Mouse (Mus musculus) retina, postnatal 7 days (tissue): ENCODE measurements at regions not wholly inside any gene's neighbourhood (a gene's known extent, or its start where the extent isn't known, plus 50 kb on each side); places are given as distances from the start of the nearest gene placed in this dataset.

Experiments
- DNase-seq: peaks from one replicate; pipeline ENCODE4 v3.0.0-alpha.2; 2012; ENCODE audit warnings: low read depth, low spot score

DNA sequence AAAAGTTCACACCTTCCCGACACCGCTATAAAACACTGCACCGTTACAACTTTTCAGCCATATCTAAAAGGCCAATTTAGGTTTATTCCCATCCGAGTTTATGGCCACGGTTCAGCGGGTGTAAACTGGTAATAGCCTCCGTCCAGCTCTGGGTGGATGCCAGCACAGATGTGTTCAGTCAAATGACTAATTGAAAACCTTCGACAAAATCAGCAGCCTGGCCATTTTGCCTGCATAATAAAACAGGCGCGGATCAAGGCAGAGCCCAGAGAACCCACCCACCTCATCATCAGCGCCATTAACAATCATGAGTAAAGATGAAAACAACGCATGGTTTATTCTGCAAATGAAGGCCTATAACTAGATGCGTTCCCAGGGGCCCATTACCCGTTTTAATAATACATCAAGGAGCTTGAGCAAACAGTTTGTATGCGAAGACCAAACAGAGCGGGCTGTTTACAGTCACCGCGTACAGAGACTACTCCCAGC, 172.1 kb upstream of the Irx3 start:
- DNase-seq, result no peak

DNA sequence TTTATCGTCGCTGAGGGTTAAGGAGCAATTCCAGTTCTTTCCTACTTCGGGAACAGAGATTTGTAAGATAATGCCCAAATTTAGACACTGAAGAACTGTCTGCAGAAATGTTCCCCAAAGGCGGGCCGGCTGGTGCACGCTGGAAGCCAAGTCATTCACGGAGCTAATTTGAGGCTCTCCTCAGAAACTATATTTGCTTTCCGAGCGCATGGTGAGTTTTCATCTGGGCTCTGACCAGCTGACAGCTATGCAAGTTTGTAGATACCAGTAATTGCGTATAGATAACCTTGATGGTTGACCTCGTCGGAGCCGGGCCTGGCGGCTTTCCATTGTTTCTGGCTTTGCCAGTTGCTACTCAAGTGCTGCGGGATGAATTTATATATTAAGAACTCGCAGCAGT, 165.5 kb upstream of the Irx3 start:
- no peak for DNase-seq

DNA sequence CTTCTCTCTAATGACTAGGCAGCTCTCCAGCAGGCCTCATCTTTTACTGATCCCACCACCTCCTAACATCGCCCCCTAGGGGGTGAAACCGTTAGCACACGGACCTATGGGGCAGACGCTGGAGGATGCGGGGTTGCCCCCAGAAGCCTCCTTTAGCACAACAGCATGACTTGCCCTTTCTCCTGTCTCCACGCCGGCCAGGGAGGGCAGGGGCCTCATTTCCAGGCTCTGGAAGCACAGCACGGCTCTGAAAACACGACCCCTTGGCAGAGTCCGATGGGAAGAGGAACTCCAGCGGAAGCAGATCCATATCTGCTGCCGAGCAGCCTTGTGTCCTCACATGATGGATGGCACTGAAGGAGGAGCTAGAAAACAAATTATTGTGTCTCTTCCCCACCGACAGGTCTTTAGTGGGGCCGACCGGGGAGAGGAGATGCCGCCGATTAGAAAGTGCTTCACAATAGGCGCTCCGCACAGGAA, 165.1 kb upstream of the Irx3 start:
- no peak for DNase-seq

DNA sequence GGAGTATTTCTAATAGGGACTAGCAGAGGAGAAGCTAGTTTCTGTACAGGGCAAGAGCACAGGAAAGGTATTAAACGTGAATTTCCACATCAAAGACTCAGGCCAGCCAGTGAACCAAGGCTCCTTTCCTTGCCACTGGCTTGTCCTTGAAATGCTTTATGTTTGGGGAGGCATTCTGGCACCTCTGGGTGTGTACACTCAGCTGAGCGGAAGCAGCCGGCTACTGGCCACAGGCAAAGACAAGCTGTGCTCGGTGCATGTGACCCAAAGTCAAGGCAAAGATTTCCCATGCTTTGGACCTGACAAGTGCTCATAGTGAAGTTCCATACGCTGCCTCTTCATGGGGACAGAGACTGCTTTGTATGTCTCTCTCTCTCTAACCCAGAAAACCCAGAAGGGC, 159.8 kb upstream of the Irx3 start:
- no peak for DNase-seq

DNA sequence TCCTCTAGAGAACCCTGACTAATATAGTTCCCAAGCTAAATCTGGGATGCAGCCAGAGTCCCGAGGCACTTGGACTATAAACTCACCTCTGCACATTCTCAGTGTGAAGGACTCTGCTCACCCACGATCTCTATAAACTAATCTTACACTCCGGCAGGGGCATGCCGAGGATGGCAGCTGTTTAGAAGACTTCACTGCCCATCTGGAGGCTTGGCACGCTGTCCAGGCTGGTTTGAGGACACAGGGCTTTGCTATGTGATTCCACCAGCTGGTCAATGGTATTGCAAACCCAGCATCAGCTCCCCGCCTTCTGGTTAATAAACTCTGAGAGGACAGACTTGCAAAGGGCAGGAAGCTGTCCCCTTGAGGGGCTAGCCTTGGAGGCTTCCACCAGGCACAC, 153.3 kb upstream of the Irx3 start:
- DNase-seq, result no peak

DNA sequence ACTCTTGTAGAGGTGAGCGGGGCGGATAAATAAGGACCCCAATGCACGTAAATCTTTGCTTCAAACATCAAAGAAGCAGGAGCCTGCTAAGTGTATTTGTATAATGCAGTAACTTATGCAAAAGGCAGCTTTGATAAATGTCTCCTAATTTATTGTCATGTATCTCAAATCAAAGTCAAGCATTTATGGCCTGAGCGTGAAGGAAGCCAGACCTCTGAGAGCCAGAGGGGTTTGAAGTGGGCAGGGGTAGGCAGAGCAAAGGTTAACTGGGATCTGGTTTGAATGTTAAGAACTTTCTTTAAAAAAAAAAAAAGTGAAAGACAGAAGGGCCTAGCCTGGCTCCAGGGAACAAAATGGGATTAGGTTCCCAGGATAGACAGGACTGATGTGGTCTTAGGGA, 151.1 kb upstream of the Irx3 start:
- DNase-seq, result no peak

DNA sequence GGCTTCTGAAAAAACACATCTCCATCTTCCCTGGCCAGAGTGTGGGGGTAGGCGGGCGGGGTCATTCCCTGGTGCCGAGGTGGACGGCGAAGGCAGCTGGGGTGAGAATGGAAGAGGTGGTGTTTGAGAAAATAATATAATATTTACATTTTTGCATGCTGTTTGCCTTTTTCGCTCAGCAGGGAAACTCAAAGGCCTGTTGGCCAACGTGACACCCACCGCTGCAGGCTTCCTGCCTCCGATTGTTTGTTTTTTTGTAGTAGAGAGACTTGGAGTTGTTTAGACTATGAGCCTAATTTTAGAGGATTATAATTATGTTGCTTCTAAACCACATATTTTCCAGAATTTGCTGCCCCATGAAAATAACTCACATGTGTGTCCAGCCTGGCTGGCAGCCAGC, 147.2 kb upstream of the Irx3 start:
- DNase-seq, result no peak

DNA sequence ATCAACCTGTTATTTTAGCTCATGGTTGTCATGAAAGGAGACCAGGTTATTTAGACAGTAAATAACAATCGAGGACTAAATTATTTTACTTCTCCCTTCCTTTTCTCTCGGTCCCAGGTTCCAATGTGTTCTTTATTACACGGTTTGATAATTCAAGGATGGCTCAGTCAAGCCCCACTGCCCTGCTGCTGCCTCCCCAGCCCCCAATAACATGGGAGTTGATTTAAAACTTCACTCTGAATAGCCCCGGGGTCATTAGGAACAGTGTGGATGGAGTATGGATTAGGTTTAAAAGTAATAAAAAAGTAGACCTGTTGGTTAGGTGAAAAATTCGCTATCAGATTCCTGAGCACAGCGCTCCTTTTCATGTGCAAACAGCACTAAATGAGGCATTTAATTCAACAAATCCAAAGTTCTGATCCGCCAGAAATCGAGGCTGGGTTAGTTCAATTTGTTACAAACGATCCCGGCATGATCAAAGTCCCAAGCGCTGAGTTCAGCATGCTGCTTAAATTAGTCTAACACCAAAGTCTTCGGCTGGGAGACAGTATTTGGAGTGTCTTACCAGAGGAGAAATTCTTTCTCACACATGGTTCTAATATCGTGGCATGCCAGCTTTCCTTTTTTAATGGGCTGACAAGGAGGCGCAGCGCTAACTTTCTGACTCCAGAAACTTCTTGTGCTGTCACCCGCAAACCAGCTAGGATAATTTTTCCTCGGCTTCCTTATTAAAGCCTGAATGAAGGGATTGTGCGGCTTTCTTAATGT, 146.5 kb upstream of the Irx3 start:
- DNase-seq, result no peak

DNA sequence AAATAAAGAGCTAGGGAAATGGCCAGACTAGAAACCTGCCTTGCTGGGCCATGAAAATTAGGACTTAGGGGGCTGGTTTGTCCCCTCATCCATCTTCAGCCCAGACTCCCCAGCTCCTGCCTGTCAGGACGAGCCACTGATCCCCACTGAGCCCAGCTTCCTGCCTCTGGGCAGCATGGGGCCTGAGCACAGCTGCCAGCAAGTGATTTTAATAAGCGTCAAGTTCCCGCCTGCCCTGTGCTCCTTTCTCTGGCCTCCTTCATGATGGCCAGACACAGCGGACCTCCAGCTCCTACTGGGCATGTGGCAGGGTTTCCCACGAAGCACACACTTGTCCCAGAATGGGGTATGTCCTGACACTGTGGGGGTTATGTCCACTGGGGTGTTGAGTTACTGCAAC, 139.1 kb upstream of the Irx3 start:
- DNase-seq, result no peak

DNA sequence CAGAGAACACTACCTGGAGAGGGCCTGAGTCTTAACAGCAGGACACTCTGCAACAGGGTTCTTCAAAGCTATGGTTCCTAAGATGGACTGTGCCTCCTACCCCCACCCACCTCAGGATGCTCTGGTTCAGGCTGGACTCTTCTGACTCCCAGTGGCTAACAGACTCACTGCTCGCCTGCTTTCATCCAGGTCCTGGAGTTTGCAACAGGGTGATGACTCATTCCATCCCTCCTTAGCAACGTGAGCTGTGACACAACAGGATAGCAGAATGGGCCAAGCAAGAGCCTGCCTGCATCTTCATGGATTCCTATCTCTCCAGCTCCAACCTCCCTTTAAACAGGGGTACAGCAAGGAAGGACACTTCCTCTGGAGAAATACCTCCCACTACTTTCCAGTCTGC, 135.4 kb upstream of the Irx3 start:
- DNase-seq, result no peak

DNA sequence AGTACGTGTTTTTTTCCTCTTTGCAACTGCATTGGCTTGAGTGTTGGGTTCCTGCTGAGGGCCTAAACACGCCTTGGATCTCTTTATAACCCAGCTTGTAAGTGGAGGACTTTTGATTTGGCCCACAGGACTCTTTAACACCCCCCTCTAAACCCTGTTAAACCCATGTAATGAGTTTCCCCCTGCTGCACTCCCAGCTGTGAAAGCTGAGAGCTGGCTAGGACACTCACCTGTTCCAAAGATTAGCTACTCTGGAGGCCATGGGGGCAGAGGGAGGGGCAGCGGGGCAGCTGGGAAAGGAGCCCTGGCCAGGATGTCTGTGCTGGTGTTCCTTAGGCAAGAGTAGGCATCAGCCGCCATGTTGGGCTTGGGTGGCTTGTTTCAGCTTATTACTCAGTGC, 128.7 kb upstream of the Irx3 start:
- no peak for DNase-seq

DNA sequence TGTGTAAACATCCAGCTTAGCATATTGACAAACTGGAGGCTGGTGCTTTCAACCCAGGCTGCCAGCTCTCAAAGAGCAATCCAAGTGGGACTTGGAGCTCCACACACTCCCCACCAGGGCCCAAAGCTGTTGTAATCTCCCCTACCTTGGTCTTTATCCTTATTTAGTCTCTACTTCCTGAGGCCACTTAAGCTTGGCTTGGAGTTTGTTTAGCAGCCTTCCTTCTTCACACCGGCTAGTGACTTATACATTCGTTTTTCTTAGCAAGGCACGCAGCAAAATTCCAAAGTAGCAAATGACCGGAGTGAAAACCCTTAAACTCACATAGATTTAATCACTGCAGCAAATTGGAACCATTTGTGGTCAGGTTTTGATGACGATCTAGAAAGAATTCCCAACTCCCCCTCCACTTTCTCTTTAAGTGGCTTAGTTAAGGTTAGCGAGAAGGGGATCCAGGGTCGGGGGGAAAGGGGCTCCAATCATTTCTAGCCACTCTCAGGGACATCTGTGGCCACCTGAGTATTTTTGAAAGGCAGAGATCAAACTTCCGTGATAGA, 124.2 kb upstream of the Irx3 start:
- no peak for DNase-seq

DNA sequence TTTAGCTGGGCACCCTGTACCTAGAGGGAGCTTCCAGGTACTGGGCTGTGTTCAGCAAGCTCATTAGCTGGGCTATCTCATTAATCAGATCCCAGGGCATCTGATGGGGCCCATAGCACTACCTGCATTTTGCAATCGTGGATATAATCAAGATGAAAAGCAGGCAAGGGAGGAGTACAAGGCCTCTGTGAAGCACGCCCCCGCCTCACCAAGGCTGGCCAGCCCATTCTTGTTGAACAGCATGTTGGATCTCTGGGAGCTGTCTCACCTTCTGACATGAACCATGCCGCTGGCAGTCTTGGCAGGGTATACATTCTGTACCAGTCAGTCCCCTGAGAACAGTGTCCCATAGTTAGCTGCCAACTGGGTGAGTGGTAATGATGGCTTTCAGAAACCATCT, 122.3 kb upstream of the Irx3 start:
- DNase-seq, result no peak

DNA sequence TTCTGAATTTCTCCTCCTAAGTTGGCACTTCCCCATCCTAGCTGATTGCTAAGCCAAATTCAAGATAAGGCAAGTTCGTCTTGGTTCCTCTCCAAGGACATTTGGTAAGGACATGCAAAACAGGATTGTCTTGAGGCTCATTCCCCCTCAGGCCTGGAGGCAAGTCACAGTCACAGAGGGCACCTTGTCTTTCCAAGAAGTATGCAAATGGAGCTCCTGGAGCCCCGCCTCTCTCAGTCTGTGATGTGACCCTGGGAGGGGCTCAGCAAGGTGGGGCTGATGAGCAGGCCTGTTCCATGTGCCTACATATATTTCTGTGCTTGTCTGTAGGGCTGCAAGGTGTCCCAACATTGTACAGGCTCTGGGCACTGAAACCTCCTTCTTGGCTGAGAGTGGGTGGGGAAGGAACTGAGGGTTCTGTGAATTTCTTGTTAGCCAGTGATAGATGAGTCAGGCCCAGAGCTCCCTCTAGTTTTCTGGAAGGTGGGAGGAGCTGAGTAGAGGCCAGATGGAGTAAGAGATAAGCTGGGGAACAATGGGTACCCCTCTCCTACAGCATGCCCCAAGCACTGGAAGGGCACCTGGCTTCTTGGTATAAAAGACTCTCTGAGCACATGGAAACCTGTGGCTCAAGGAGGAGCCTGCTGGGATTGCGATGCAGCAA, 120.5 kb upstream of the Irx3 start:
- no peak for DNase-seq

DNA sequence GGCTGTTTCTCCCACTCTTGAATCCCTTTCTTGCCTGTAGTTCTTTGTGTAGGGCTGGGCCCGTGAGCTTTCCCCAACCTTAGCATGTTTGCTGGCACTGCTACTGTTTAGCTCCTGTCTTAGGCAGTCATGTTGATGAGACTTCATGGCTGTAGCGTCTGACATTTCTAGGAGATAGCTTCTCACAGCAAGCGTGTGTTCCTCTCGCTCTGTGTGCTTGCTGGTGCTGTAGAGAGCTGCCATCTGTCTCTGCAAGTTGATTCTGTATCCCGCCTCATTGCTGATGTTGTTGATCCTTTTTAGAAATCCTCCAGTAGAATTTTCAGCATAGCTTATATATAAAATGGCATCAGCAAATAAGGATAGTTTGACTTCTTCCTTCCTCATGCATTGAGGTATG, 116.0 kb upstream of the Irx3 start:
- DNase-seq, result no peak

DNA sequence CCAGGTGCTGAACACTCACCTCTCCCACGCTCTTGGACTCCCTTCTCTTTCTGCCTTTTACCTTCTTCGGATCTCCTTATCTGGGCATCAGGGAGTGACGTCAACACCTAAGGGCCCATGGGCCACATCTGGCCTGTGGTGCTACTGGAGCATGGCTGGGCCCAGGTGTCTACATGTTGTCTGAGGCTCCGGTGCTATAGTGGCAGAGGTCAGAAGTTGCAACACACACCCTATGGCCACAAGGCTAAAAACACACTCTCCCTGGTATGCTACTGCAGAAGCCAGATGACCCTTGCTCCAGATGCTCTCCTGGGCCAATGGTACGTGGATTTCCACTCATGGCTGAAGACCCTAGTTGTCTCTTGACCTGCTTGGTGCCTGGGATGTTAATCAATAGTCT, 112.1 kb upstream of the Irx3 start:
- DNase-seq, result no peak

DNA sequence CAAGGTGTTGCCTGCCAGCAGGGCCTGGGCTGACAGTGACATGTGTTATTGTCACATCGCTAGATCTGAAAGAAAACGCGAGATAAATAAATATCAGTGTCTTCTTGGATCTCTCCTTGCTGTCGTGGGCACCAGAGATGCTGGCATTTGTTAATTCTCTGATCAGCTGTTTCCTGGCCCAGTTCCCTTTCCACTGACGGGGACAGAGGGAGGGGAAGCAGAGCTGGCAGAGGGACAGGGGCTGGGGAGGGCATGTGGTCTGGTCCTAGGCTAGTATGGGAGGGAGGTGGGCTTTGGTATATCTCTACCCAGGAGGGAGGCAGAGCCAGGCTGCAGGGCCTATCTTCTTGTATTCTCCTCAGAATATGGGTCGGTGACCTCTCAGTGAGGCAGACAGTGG, 111.3 kb upstream of the Irx3 start:
- DNase-seq, result no peak

DNA sequence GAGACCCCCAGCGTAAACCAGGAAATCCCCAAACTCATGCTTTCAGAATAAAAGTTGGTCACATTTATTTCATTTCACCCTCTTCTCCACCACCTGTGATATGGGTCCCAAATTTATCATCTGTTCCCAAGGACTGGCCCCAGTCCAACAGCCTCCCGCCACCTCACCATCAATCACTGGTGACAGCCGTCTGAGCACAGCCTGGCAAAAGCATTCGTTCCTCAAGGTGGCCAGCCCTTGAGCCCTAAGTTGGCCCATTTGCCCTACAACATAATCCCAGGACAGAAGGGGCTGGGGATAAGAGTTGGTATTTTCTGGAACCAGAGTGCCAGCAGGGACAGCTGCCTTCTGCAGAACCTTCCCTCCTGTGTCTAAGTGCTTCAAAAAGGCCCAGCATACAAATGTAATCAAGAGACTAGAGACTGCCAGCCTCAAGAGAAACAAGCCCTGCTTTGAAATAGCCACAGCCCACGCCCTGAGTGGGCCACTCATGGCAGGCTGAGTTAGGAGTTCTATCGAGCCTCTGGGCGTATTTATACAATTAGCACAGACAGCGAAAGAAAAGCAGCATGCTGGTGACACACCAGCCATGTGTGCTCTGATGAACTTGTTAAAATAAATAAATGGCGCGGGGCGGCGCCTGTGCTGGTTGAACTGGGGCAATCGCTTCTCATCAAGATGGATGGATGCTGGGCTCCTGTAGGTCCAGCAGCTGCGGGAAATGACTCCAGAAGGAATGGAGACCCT, 107.9 kb upstream of the Irx3 start:
- DNase-seq, result no peak

DNA sequence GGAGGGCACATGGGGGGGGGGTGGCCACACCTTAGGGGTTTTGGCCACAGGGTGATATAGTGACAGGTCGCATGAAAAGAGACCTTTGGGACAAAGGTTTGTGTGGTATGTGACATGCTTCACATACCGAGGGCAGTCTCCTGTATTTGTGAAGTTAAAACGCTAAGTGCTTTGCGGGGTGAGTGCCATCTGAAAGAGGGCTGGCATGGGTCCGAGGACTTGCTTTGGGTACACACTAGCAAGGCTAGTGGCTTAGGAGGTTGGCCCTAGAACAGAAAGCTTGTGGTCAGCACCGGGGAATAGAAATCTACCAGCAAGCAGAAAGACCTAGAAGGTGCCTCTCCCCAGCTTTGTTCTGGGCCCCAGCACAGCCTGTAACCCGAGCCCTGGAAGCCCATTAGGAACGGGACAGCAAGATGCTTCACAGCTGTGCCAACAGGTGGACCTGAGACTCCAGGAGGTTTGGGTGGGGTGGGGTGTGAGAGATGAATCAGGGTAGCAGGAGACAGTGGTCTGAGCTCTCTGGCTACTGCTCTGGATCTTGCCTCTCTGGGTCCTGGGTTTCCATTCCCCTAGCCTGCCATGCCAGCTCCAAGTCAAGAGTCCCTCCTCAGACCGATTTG, 107.0 kb upstream of the Irx3 start:
- DNase-seq, result no peak

DNA sequence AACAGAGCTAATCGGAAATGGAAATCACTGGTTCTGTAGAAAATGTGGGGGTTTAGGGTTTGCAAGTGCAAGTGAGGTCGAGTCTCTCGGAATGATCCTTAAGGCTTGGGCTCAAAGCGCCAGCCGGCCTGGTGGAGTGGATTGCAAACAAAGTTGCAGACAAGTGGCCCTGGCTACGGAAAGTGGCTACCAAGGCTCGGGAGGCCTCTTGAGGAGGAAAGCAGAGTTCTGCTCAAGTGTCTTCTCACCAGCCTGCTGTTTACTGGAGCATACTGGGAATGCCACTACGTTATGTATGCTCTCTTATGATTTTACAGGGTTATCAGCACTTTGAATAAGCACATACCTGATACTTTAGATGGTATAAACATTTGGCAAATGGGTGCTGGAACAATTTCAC, 105.3 kb upstream of the Irx3 start:
- DNase-seq, result no peak

DNA sequence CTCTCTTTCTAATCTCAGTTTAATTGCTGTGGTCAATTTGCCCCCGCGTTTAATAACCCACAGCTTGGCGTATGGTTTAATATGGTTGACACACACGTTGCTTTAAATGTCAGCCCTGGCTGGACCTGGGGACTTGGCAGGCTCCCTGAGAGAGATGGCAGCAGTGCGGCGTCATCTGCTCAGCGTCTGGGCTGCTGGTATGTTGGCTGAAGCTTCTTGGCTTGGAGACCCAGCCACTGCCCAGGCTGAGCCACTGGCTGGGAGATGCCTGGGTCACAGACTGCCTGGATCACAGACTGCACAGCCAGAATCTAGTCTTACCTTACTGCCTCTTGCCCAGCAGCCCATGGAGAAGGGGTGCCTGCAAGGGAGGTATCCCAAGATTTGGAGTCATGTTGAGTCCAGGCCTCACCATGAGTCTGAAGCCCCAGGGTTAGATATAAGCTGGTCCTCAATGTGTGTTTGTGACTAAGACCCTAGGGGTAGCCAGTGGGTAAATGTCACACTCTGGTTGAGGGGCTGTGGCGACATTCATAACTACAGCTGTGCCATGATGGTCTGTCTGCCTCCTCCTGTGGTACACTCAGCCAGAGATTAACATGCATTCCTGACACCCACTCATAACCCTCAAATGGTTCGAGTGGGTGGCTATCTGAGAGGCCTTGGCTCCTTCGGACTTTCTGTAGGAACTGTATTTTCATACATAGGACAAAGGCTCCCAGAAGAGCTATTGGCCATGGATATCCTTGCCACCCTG, 99.8 kb upstream of the Irx3 start:
- DNase-seq, result no peak
